Mouse (Mus musculus) gastrocnemius, postnatal 4 days (tissue): ENCODE measurements around the gene Smc6. TPM values are rescaled to one million over a fixed set of nuclear protein-coding genes. Genes with fewer than 3 reads are reported as not detected.

Experiments used
- microRNA-seq: library from miRNA; unstranded; fragments of <30 nt; microRNA quantifications from one replicate; pipeline ENCODE4 v1.2.0, GENCODE M21; 2021
- total RNA-seq, 2 experiments: library from RNA; stranded (reverse); gene quantifications; 2 replicates each; pipeline ENCODE4 v1.2.3; 2021

Gene Smc6
- total RNA-seq, 2 experiments from 2014 or later: 69.8 to 86.3 TPM

Small RNAs within 50 kb of the gene (microRNA-seq; reads per million reads assigned to microRNA genes)
- not detected for gene Mir7675

Other genes starting within 250 kb of the Smc6 start
- 1 to 10 TPM; 1.3 to 1.6 TPM for gene Kcns3, start 114.8 kb upstream of the Smc6 start, total RNA-seq
- gene Msgn1, start 56.9 kb upstream of the Smc6 start, total RNA-seq: not detected
- 1 to 10 TPM; 7.7 to 9.6 TPM for gene Gen1, start 85 bp upstream of the Smc6 start, total RNA-seq
- gene Vsnl1, start 170.7 kb downstream of the Smc6 start, total RNA-seq: under 1 TPM; 0.13 to 0.37 TPM
- gene Rad51ap2, start 190.2 kb downstream of the Smc6 start, total RNA-seq: under 1 TPM; 0.16 to 0.17 TPM